Mouse (Mus musculus) v-Abl transformed pro-B cells (cell line): Measurements from ENCODE around the gene Gse1.

ENCODE experiments used
- in situ Hi-C, 2 experiments: fragments of 400-800 bp; cut with MboI; formaldehyde crosslinking; loops; one replicate each; pipeline ENCODE4 v1.15.1; 2025; ENCODE audit not compliant: unreplicated experiment in 2 of 2

The Gse1 gene

GRCm38 (mm10) chr8:120431042-120431441, 202.8 kb downstream of the Gse1 start:
- in situ Hi-C loops = no loop called here

- in situ Hi-C loops = no loop called here
Measured at GRCm38 (mm10) chr8:120432438-120432837, 204.2 kb downstream of the Gse1 start.

DNA sequence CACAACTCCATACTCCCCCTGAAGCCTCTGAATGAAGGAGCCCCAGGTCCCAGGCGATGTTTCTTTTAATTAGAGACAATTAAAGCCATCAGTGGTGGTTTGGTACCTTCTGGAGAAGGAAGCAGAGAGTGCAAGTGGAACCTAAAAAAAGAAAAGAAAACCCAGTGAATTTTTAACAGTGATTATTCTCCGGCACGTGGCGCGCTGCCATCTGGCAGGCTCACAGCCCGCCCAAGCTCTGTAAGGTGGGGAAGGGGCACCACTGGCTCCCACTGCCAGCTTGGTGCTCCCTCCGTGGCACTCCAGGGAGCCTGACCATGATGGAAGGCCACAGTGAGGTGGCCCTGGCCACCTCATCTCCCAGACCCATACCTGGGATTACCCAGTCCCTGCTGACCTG, 204.9 kb downstream of the Gse1 start:
- in situ Hi-C loops = no loop called here

- in situ Hi-C loops = no loop called here
Measured at GRCm38 (mm10) chr8:120433734-120434133, 205.5 kb downstream of the Gse1 start.

DNA sequence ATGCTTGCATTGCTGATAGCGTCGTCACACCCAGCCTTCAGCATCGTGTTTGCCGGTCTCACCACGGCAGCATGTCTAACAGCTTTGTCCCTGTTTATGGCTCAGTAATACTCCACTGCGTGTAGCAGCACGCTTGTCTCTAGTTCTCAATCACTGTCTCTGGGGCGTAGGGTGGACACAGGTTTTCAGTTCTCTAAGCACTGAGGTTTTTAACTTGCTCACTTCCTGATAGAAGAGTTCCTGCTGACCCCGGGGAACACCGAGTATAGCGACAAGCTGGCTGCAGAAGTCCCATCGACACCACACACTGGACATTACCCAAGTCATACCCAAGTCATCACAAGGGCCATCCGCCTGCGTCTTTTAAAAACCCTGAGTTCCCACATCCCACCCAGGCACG, 207.5 kb downstream of the Gse1 start:
- in situ Hi-C loops = no loop called here

DNA sequence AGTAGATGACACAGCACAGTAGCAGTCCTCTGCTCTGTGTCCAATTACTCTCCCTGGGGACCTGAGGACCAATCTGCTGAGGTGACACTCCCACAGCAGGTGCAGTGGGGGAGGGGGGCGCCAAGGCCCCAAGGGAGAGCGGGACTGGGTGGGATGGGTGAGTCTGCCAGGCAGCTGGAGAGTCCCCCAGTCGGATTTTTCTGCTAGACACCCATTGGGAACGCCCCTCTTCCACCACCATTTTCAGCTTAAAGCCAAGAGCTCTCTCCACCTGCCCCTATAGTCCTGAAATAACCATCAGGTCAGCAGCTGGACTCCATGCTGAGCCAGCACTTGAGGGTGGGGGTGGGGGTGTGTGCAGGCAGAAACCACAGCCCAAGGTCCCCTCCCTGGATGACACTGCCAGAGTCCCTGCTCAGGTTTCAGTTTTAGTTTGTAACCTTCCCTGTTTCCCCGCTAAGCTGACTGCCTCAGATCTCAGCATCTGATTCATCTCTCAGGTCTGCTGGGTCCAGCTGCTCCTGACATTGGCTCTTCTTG, 208.3 kb downstream of the Gse1 start:
- in situ Hi-C loops = no loop called here

- in situ Hi-C loops = no loop called here
Measured at GRCm38 (mm10) chr8:120437207-120437606, 209.0 kb downstream of the Gse1 start.

- in situ Hi-C loops = no loop called here
Measured at GRCm38 (mm10) chr8:120437666-120438395, 209.6 kb downstream of the Gse1 start.

DNA sequence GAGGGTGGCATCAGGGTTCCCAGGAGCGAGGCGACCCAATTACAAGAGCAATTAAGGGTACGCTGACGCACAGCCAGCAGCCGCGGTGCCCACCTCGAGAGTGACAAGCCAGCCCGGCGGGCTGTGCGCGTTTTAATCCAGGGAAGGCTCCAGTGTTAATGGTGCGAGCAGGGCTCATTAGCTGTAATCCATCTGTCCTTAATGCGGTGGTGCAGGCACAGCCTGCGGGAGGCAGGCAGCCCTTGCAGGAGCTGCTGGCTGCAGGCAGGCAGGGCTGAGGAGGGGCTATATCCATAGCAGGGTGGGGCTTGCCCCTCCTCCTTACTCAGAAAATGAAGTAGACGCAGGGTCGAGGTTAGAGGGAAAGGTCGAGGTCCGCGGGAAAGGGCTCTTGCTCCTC, 211.1 kb downstream of the Gse1 start:
- in situ Hi-C loops = no loop called here

GRCm38 (mm10) chr8:120440739-120441138, 212.5 kb downstream of the Gse1 start:
- in situ Hi-C loops = no loop called here

DNA sequence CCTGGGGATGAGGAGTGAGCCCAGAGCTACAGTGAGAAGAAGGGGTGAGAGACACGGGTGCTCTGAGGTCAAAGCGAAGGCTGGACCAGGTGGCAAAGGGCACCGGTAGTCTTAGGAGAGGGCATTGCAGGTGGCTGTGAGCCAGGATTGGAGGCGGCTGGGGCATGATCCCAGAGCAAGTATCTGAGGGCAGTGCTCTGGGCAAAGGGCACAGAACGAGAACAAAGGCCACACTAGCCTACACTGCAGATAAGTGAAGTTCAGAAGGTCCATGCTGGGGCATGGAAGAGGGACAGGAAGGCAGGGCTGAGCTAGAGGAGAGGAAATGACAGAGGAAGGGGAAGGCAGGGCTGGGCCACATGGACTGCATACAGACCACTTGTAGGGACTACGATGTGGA, 213.4 kb downstream of the Gse1 start:
- in situ Hi-C loops = no loop called here

DNA sequence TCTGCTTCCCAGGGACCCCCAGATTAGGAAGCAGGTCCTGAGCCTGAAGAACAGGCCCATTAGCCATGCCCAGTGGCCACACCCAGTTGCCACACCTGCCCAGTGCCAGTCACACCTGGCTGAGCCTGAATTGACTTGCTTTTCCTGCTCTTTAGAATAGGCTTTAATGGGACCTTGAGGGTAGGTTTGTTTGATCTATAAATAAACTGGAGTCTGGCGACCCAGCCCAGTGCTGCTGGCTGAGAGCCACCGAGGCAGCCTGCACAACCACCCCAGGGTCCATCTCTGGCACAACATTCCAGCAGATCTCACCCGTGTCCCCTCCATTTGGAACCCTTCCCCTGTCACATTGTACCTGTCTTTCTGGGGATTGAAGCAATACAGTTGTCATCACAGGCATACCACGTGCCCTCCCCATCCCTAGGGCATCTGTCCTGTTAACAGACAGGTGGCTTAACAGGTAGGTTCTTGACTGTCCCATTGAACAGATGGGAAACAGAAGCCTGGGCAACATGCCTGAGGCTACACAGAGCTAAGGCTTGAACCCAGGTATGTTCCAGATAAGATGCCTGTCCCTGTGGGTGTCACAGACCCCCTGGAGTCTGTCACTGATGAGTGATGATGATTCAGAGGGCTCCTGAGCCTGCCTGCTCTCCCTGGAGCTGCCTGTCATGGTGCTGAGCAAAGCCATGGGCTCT, 214.2 kb downstream of the Gse1 start:
- in situ Hi-C loops = no loop called here

GRCm38 (mm10) chr8:120445249-120445648, 217.0 kb downstream of the Gse1 start:
- in situ Hi-C loops = no loop called here

DNA sequence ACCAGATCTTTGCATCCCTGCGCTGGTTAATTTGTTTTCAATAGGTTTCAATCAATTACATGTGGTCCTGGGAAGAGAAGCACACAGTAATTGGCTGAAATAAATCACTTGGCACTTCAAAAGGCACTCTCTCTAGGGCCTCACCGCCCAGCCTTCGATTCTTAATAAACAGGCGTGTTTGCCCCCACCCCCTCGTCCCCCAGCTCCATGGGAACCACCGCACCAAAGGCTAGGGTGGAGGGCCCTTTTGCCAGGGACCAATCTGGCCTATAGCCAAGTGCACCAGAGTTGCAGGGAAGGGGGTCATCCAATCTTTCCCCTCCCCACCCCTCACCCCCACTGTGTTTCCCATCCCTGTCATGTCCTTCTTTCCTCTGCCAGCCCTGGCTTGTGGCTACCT, 219.9 kb downstream of the Gse1 start:
- in situ Hi-C loops = no loop called here

- in situ Hi-C loops = no loop called here
Measured at GRCm38 (mm10) chr8:120449139-120449538, 220.9 kb downstream of the Gse1 start.

GRCm38 (mm10) chr8:120449608-120450031, 221.4 kb downstream of the Gse1 start:
- in situ Hi-C loops = no loop called here

GRCm38 (mm10) chr8:120452111-120452510, 223.9 kb downstream of the Gse1 start:
- in situ Hi-C loops = no loop called here

GRCm38 (mm10) chr8:120454404-120454803, 226.1 kb downstream of the Gse1 start:
- in situ Hi-C loops = no loop called here

DNA sequence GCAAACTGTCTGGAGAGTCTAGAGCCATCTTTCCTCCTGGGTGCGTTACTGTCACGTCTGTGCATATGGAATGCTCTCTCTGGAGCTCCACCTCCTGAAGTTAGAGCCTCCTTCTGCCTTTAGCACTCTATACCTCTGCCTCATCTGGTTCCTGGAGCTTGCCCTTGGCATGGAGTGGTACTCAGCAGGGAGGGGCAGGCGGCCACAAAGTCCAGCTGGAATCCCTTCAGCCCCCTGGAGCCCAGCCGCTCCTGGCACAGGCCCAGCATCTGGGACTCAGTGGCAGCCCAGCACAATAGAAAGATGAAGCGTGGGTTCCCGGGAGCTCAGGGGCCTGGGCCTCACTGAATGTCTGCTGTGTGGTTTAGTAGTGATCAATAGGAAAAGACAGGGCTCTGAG, 232.1 kb downstream of the Gse1 start:
- in situ Hi-C loops = no loop called here

DNA sequence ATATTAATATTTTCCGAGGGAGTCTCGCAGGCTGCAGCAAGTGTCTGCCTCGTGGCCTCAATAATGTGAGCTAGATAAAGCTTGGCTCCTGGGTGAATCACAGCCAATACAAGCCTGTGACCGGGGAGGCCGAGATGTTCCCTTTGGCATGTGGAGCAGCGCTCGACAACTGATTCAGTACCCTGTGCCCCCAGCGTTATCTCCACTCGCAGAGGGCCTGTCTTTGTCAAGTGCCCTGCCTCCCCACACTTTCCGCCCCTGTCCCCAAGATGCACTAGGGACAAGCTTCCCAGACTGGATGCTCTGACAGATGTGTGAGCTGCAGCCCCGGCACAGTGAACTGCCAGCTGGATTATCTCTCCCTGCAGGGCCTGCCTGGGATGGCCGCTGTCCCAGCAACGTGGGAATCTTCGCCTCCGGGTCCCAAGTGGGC, 233.9 kb downstream of the Gse1 start:
- in situ Hi-C loops = no loop called here

DNA sequence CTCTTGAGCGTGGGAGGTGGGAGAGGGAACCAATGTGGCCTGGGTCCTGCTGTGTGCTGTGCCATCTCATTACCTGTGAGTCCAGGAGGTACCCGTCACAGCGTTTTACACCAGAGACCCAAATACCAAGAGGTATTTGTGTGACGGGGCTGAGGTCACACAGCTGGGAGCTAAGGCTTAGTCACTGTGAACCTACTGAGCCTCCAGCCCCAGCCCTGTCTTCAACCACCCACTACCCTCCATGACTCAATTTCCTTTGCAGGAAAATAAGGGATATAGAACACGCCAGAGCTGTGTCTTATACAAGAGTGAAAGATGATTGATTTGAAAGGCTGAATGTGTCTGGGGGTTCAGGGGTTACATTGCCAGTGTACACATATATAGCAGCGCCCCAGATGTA, 234.4 kb downstream of the Gse1 start:
- in situ Hi-C loops = no loop called here
